7 mouse cellular contexts compared by ENCODE assay signal in genomic region chr12:86076321-86076901, GRCm38 (mm10). TPM values are rescaled to one million over a fixed set of nuclear protein-coding genes. Genes with fewer than 3 reads are reported as not detected.
DNase-seq lines count a peak whose midpoint lies in the region; ATAC-seq and TF ChIP-seq lines count a peak whose summit lies in the region.

No protein-coding gene starts in this region.

- no peak overlapping the region for H3K9ac ChIP-seq in CH12.LX (ENCODE audit: insufficient read depth, low read depth)
- H3K9ac ChIP-seq in forebrain, embryonic 14.5 days (ENCODE audit: low read length): peak overlapping the region; percentile 13
- H3K9ac ChIP-seq in hindbrain, postnatal 0 days (replicated peaks; ENCODE audit: low read length): 0 out of 2 replicates have a peak overlapping the region, but pooled peaks have one; percentile 3
- H3K9ac ChIP-seq in limb, embryonic 14.5 days (ENCODE audit: low read depth, low read length, severe bottlenecking): peak overlapping the region; percentile 70

- H3K9me3 ChIP-seq in CH12.LX (replicated peaks; ENCODE audit: low read length): no peaks in the 10 kb centered on the region
- H3K9me3 ChIP-seq in forebrain, embryonic 14.5 days (replicated peaks; ENCODE audit: control insufficient read depth, low read length): no peaks in the 10 kb centered on the region
- H3K9me3 ChIP-seq in hindbrain, postnatal 0 days (ENCODE audit: low read length): no peaks in the 10 kb centered on the region
- peaks cover 4% of the 10 kb centered on the region; the same call in 1 of the 2 replicates for H3K9me3 ChIP-seq in limb, embryonic 14.5 days (ENCODE audit: control insufficient read depth, low read length)

- dilution Hi-C loops in CH12.LX (cut with MboI; ENCODE audit: extremely low pct_ligation_motif_present, extremely low pct_unique_long_range_greater_than_20kb, low sequenced_read_pairs): no loop called here

- H3K4me1 ChIP-seq in CH12.LX (ENCODE audit: control insufficient read depth in 1 of 2, insufficient read depth in 2 of 2): no peaks in the 10 kb centered on the region; a peak in 1 of 4 replicates
- H3K4me1 ChIP-seq in forebrain, embryonic 14.5 days (ENCODE audit: control insufficient read depth, insufficient read depth, low read length): peaks cover 16% of the 10 kb centered on the region
- H3K4me1 ChIP-seq in hindbrain, postnatal 0 days (ENCODE audit: insufficient read depth, low read length): peaks cover 20% of the 10 kb centered on the region; the same call in 1 of the 2 replicates
- peaks cover 26% of the 10 kb centered on the region for H3K4me1 ChIP-seq in limb, embryonic 14.5 days (ENCODE audit: control insufficient read depth, insufficient read depth, low read length)

- TF ChIP-seq POLR2A in CH12.LX (IDR thresholded peaks at IDR 0.05; ENCODE audit: low read depth, low read length): no peak
- no peak for TF ChIP-seq POLR2A in limb, embryonic 14.5 days (IDR thresholded peaks at IDR 0.05; ENCODE audit: borderline replicate concordance, extremely low read depth, insufficient read depth, insufficient read length)
- peak; percentile 23 for TF ChIP-seq POLR2A in myocyte (IDR thresholded peaks at IDR 0.05; ENCODE audit: insufficient read length, low read depth)

- H3K27ac ChIP-seq in CH12.LX (ENCODE audit: insufficient read depth, low read depth): no peak overlapping the region
- no peak overlapping the region for H3K27ac ChIP-seq in forebrain, embryonic 14.5 days (ENCODE audit: low read depth, low read length)
- no peak overlapping the region for H3K27ac ChIP-seq in hindbrain, postnatal 0 days
- H3K27ac ChIP-seq in limb, embryonic 14.5 days (replicated peaks; ENCODE audit: low read depth, low read length): no peak overlapping the region

- no peaks in the 10 kb centered on the region for H3K79me2 ChIP-seq in CH12.LX (replicated peaks; ENCODE audit: control insufficient read depth, extremely low read depth, insufficient read depth, poor library complexity, severe bottlenecking)
- peaks cover 68% of the 10 kb centered on the region for H3K79me2 ChIP-seq in myocyte (ENCODE audit: control insufficient read depth, insufficient read depth)

- H3K36me3 ChIP-seq in CH12.LX (replicated peaks in 1 of 2; ENCODE audit: control insufficient read depth in 1 of 2, insufficient read depth in 1 of 2, low read length in 1 of 2) (no peaks in the 10 kb centered on the region), myocyte (ENCODE audit: control insufficient read depth, insufficient read depth) (peaks cover 5% of the 10 kb centered on the region)
- no peaks in the 10 kb centered on the region for H3K36me3 ChIP-seq in forebrain, embryonic 14.5 days (ENCODE audit: control insufficient read depth, insufficient read depth, low read length)
- H3K36me3 ChIP-seq in hindbrain, postnatal 0 days (ENCODE audit: insufficient read depth, low read length): no peaks in the 10 kb centered on the region
- H3K36me3 ChIP-seq in limb, embryonic 14.5 days (ENCODE audit: control insufficient read depth, insufficient read depth, low read length): peaks cover 13% of the 10 kb centered on the region; the same call in 1 of the 2 replicates

- no peak overlapping the region for H3K4me3 ChIP-seq in CH12.LX (replicated peaks in 1 of 3; ENCODE audit: low read depth in 2 of 3, low read length in 2 of 3, poor library complexity in 1 of 3)
- peak overlapping the region; percentile 3 for H3K4me3 ChIP-seq in forebrain, embryonic 14.5 days (ENCODE audit: low read depth, low read length)
- H3K4me3 ChIP-seq in hindbrain, postnatal 0 days (ENCODE audit: low read length): peak overlapping the region; percentile 13; the same call in 1 of the 2 replicates
- H3K4me3 ChIP-seq in limb, embryonic 14.5 days (replicated peaks; ENCODE audit: low read length): peak overlapping the region; percentile 59
- H3K4me3 ChIP-seq in myocyte: peak overlapping the region; percentile 78

- peak; percentile 28 for TF ChIP-seq RAD21 in CH12.LX (IDR thresholded peaks at IDR 0.05; ENCODE audit: low read depth, low read length)

- ATAC-seq in cerebellum, adult (ENCODE audit: insufficient number of reproducible peaks, low FRiP score, low TSS enrichment): peak; percentile 29; the same call in 1 of the 2 replicates
- no peak for ATAC-seq in forebrain, embryonic 14.5 days
- ATAC-seq in hindbrain, postnatal 0 days: no peak
- ATAC-seq in limb, embryonic 14.5 days (ENCODE audit: low FRiP score, low read depth): no peak
- ATAC-seq in megakaryocyte progenitor cell, adult 5-6 weeks (replicated peaks; ENCODE audit: poor library complexity): no peak

- H3ac ChIP-seq in myocyte (ENCODE audit: control insufficient read depth, insufficient read length): peak overlapping the region; percentile 27

- in situ Hi-C loops in CH12.LX (cut with MboI; ENCODE audit: low pct_ligation_motif_present, low pct_unique_long_range_greater_than_20kb, low sequenced_read_pairs): loop anchor here (5.0 to 10.0 kb wide), 3 partner anchors 52 to 224 kb away; no protein-coding TSS in a partner anchor

- peak in 1 of 2 experiments; percentile 50; a peak in 2 of 4 replicates for TF ChIP-seq CTCF in CH12.LX (conservative IDR thresholded peaks at IDR 0.05 in 1 of 2, IDR thresholded peaks at IDR 0.05 in 1 of 2; ENCODE audit: low read depth in 2 of 2, low read length in 2 of 2)
- peak; percentile 58 for TF ChIP-seq CTCF in hindbrain, postnatal 0 days (IDR thresholded peaks at IDR 0.05; ENCODE audit: low read depth)

- H3K4me2 ChIP-seq in CH12.LX (ENCODE audit: insufficient read depth, low read depth, poor library complexity, severe bottlenecking) (no peak overlapping the region), myocyte (ENCODE audit: low read depth) (peak overlapping the region; percentile 67)
- peak overlapping the region; percentile 93 for H3K4me2 ChIP-seq in forebrain, embryonic 14.5 days (ENCODE audit: low read length)
- peak overlapping the region; percentile 97 for H3K4me2 ChIP-seq in hindbrain, postnatal 0 days (ENCODE audit: low read depth, low read length)
- peak overlapping the region; percentile 91 for H3K4me2 ChIP-seq in limb, embryonic 14.5 days (replicated peaks; ENCODE audit: low read depth, low read length, severe bottlenecking)

- whole genome bisulfite sequencing in forebrain, embryonic 14.5 days: 9% methylated on average over 13 of the region's 13 CpGs
- WGBS in hindbrain, postnatal 0 days: 8% methylated on average over 13 of the region's 13 CpGs
- WGBS in limb, embryonic 14.5 days: 5% methylated on average over 13 of the region's 13 CpGs

- no peak for TF ChIP-seq EP300 in CH12.LX (IDR thresholded peaks at IDR 0.05; ENCODE audit: low read length)

- no peak for DNase-seq in CH12.LX (ENCODE audit: extremely low read depth)
- DNase-seq in forebrain, embryonic 14.5 days (ENCODE audit: low spot score): peak; percentile 29
- DNase-seq in hindbrain, postnatal 0 days (ENCODE audit: low spot score): peak; percentile 45
- peak; percentile 41 for DNase-seq in limb, embryonic 14.5 days (ENCODE audit: low spot score)

- peaks cover 12% of the 10 kb centered on the region for H3K27me3 ChIP-seq in CH12.LX (replicated peaks)
- H3K27me3 ChIP-seq in forebrain, embryonic 14.5 days (replicated peaks; ENCODE audit: control insufficient read depth, insufficient read depth, low read length): no peaks in the 10 kb centered on the region
- no peaks in the 10 kb centered on the region for H3K27me3 ChIP-seq in hindbrain, postnatal 0 days (ENCODE audit: insufficient read depth, low read length)
- H3K27me3 ChIP-seq in limb, embryonic 14.5 days (ENCODE audit: control insufficient read depth, insufficient read depth, low read length): no peaks in the 10 kb centered on the region
- no peaks in the 10 kb centered on the region for H3K27me3 ChIP-seq in myocyte (ENCODE audit: control insufficient read depth, insufficient read depth, insufficient read length)

TF ChIP-seq in CH12.LX, 34 proteins besides CTCF, POLR2A, EP300 and RAD21:
- TF ChIP-seq SMC3 (IDR thresholded peaks at IDR 0.05; ENCODE audit: low read depth, low read length) (peak; percentile 46), ZKSCAN1 (IDR thresholded peaks at IDR 0.05; ENCODE audit: borderline replicate concordance, low read depth, low read length) (no peak), ETS1 (conservative IDR thresholded peaks at IDR 0.05; ENCODE audit: low read depth, low read length) (no peak)

TF ChIP-seq in myocyte, 11 proteins besides CTCF, POLR2A, EP300 and RAD21 (continues in another document):
- TF ChIP-seq CEBPB (IDR thresholded peaks at IDR 0.05; ENCODE audit: insufficient read depth, poor library complexity, severe bottlenecking) (no peak), USF1 (IDR thresholded peaks at IDR 0.05; ENCODE audit: low read depth) (no peak), TCF12 (IDR thresholded peaks at IDR 0.05; ENCODE audit: insufficient read depth, poor library complexity, severe bottlenecking) (no peak), POLR2AphosphoS2 (IDR thresholded peaks at IDR 0.05; ENCODE audit: insufficient read length, low read depth) (peak; percentile 22), MAX (IDR thresholded peaks at IDR 0.05; ENCODE audit: low read depth) (no peak)

RNA-seq across cellular contexts. Expression of gene Tgfb3, which starts 2.4 kb away (rescaled TPM):
- 0.13 and 0.34 TPM in 2 replicates for total RNA-seq in CH12.LX (2012; rRNA removed)
- total RNA-seq in CH12.LX (2014; rRNA removed): not detected in 2 replicates
- not detected in 2 replicates for polyA plus RNA-seq in CH12.LX (2012; ENCODE audit: insufficient read length, low read depth)
- 4.0 and 5.1 TPM in 2 replicates for polyA plus RNA-seq in forebrain, embryonic 14.5 days (2014; fragmentation: Nextera tagmentation; extraction: Ambion mirVana)
- total RNA-seq in hindbrain, postnatal 0 days (2014; rRNA removed): 4.0 and 5.9 TPM in 2 replicates
- 4.4 and 4.5 TPM in 2 replicates for polyA plus RNA-seq in hindbrain, postnatal 0 days (2015; fragmentation: Nextera tagmentation; extraction: Ambion mirVana)
- polyA plus RNA-seq in limb, embryonic 14.5 days (2012; rRNA removed): 85.0 and 87.3 TPM in 2 replicates
- 64.7 and 70.4 TPM in 2 replicates for polyA plus RNA-seq in limb, embryonic 14.5 days (2014; fragmentation: Nextera tagmentation; extraction: Ambion mirVana)
- 79.2 TPM for polyA plus RNA-seq in myocyte (2012; fragmentation: generic; extraction: Trizol)
- total RNA-seq in megakaryocyte progenitor cell, adult 5-6 weeks (2015): not detected in 2 replicates
- total RNA-seq in megakaryocyte progenitor cell, adult 5-6 weeks (2017): 0.17 TPM in 1 of 2 replicates, not detected in the other

RNA-seq across cellular contexts. Expression of gene Ift43, which starts 5.9 kb away (rescaled TPM):
- total RNA-seq in CH12.LX (2012; rRNA removed) (5.6 and 8.6 TPM in 2 replicates), CH12.LX (2014; rRNA removed) (2.2 and 2.8 TPM in 2 replicates)
- polyA plus RNA-seq in CH12.LX (2012; ENCODE audit: insufficient read length, low read depth) (1.9 and 2.0 TPM in 2 replicates), myocyte (2012; fragmentation: generic; extraction: Trizol) (93.4 TPM)
- 73.7 and 82.0 TPM in 2 replicates for polyA plus RNA-seq in forebrain, embryonic 14.5 days (2014; fragmentation: Nextera tagmentation; extraction: Ambion mirVana)
- total RNA-seq in hindbrain, postnatal 0 days (2014; rRNA removed): 14.4 and 22.4 TPM in 2 replicates
- 39.1 and 41.5 TPM in 2 replicates for polyA plus RNA-seq in hindbrain, postnatal 0 days (2015; fragmentation: Nextera tagmentation; extraction: Ambion mirVana)
- polyA plus RNA-seq in limb, embryonic 14.5 days (2012; rRNA removed): 41.2 and 48.7 TPM in 2 replicates
- 75.5 and 84.1 TPM in 2 replicates for polyA plus RNA-seq in limb, embryonic 14.5 days (2014; fragmentation: Nextera tagmentation; extraction: Ambion mirVana)
- total RNA-seq in megakaryocyte progenitor cell, adult 5-6 weeks (2015): 0.57 TPM in 1 of 2 replicates, not detected in the other
- total RNA-seq in megakaryocyte progenitor cell, adult 5-6 weeks (2017): 1.2 TPM in 1 of 2 replicates, not detected in the other

Comparison
In these comparisons a context has a peak if more than half of its experiments do, and no peak if none do; other contexts are left out.
1. H3K4me3 ChIP-seq: peak in forebrain, embryonic 14.5 days (single experiment), hindbrain, postnatal 0 days (single experiment), limb, embryonic 14.5 days (single experiment) and myocyte (single experiment); none in CH12.LX (0 of 3).
2. RNA of gene Tgfb3, which starts 2.4 kb away (polyA plus RNA-seq): 64.7 to 87.3 TPM in limb, embryonic 14.5 days and 79.2 TPM in myocyte (single experiment); 4.4 to 4.5 TPM in hindbrain, postnatal 0 days, 4.0 to 5.1 TPM in forebrain, embryonic 14.5 days and not detected in CH12.LX; every median in the first group is over 10 times any median in the second.
3. RNA of gene Ift43, which starts 5.9 kb away (polyA plus RNA-seq): 93.4 TPM in myocyte (single experiment), 73.7 to 82.0 TPM in forebrain, embryonic 14.5 days, 41.2 to 84.1 TPM in limb, embryonic 14.5 days and 39.1 to 41.5 TPM in hindbrain, postnatal 0 days; 1.9 to 2.0 TPM in CH12.LX; every median in the first group is over 10 times any median in the second.